Mouse (Mus musculus) testis, adult 2 months (tissue): ENCODE data around the gene Kcnip1.
A peak's percentile ranks its signal among the peaks of the same experiment; 100 is the strongest.

ENCODE experiments used
- CTCF ChIP-seq: fragments of 200-500 bp; IDR thresholded peaks from 2 replicates; pipeline ENCODE4 v1.5.1; 2012; ENCODE audit warnings: low read depth, mild to moderate bottlenecking, inconsistent platforms, low read length, moderate library complexity; ENCODE audit not compliant: control insufficient read depth, insufficient read depth, insufficient replicate concordance
- POLR2A ChIP-seq: fragments of 200-500 bp; IDR thresholded peaks from 2 replicates; pipeline ENCODE4 v1.6.1; 2012; ENCODE audit warnings: low read depth, mild to moderate bottlenecking, inconsistent platforms, low read length, moderate library complexity; ENCODE audit not compliant: control insufficient read depth

GRCm38 (mm10) chr11:33931836-33932385 lies 61.0 kb downstream of the Kcnip1 start:
- TF ChIP-seq POLR2A (peak; percentile 52; the same call in 1 of the 2 replicates), CTCF (no peak)
